Mouse (Mus musculus) layer of hippocampus, postnatal 25 days (tissue): ENCODE data around the gene Chpf2. TPM values are rescaled to one million over a fixed set of nuclear protein-coding genes. Genes with fewer than 3 reads are reported as not detected.
A peak's percentile ranks its signal among the peaks of the same experiment; 100 is the strongest.

Experiments
- DNase-seq, 2 experiments: peaks; one replicate each; pipeline ENCODE4 v3.0.0; 2022; ENCODE audit warnings: mixed read lengths in 2 of 2, low spot score in 1 of 2; ENCODE audit errors: extremely low spot score in 1 of 2
- total RNA-seq, 2 experiments: library from RNA; stranded (reverse); gene quantifications; 2 replicates each; pipeline ENCODE4 v1.2.3; 2021

Chpf2 gene
- total RNA-seq, 2 experiments from 2014 or later = 55.5 to 79.0 TPM

DNA sequence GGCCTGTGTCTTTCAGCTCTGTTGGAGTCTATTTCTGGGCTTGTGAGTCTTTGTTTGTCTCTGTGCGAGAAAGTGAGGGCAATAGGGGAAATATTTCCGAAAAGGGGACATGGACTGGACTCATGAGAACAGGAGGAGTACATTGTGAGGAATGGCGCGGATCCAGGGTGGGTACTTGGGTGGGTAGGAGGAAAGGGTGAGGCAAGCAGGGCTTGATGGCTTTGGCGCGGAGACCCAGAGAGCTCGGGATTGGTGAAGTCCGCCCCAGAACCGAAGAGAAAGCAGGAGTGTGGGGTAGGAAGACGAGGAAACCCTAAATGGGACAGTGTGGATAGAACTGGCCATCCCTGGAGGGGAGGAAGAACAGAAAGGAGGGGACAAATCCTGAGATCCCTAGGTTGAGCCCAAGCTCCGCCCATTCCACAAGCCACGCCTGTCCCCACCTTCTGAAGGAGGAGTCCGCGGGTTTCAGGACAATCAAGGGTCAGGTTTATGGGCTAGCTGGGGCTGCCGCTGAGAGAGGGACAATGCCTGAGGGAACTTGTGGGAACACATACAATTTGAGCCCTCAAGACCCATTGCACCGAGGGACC, 16.3 kb downstream of the Chpf2 start:
- DNase-seq = no peak

GRCm38 (mm10) chr5:24603431-24604010, 17.0 kb downstream of the Chpf2 start:
- DNase-seq = no peak

DNA sequence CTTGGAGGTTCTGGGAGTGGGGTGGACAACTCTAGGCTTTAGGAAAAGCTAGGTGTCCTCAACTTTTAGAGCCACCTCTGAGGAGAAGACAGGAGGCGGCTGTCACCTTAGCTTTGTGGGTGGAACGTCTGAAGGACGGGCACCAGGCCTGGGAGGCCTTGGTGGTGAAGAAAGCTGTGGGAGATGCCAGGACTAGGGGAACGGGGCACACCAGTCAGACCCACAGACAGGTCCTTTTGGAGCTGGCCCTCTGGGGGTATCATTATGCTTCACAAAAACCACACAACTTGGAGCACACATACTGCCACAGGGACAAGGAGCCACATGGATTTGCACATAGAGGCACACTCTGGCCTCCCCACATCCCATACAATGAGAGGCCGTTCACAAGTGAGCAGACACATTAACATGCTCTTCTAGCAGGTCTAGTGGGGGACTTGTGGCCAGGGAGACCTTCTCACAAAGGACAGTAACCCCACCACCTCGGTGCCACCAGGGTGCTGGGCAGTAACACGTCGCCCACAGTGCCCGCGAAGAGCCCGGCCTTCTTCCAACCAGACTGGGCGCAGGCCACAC, 17.6 kb downstream of the Chpf2 start:
- DNase-seq = no peak

- peak in 1 of 2 experiments; percentile 67 for DNase-seq
These were observed 18.1 kb downstream of the Chpf2 start for GRCm38 (mm10) chr5:24604656-24605100.

DNA sequence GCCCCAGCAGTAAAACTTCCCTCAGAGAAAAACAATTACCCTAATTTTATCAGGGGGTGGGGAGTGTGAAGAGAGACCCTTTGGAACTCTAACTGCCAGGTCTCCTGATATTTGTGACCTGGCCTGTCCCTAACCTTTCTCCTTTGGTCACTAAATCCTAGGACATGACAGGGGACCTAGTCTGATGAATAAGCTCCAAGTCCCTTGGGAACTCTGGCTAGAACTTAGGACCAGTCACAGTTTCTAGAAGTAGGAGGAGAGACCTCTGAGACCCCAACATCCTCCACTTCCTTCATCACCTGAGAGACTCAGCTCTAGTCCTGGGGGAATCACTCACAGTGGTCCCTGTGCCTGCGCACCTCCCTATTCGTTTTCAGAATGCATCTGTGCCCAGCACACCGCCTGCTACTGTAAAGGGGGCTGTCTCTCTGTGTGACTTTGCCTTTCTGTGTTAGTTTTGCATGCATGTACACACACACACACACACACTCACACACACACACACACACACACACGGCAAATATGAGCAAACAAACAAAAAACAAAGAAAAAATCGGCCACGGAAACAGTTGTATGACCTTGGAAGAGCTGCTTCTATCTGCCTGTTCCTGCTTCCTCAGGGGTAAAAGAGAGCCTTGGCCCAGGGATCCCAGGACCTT, 18.9 kb downstream of the Chpf2 start:
- DNase-seq = no peak

GRCm38 (mm10) chr5:24605980-24606665, 19.6 kb downstream of the Chpf2 start:
- no peak for DNase-seq

GRCm38 (mm10) chr5:24609388-24609787, 22.8 kb downstream of the Chpf2 start:
- no peak for DNase-seq

- no peak for DNase-seq
These were observed 25.1 kb downstream of the Chpf2 start for GRCm38 (mm10) chr5:24611366-24612301.

DNA sequence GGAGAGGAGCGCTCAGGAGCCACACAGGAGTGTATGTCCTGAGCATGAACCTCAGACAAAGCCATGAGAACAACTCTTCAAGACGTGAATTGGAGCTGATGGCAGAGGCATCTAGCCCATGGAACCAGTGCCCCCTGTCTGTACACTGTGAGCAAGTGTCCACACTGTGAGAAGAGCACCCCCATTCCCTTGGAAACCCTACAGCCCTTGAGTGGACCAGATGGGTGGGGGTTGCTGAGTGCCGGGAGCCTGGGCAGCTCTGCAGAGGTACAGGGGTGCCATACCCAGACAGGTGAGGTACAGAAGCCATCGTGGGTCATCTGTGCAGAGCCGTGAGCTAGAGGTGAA, 25.7 kb downstream of the Chpf2 start:
- DNase-seq = no peak

DNA sequence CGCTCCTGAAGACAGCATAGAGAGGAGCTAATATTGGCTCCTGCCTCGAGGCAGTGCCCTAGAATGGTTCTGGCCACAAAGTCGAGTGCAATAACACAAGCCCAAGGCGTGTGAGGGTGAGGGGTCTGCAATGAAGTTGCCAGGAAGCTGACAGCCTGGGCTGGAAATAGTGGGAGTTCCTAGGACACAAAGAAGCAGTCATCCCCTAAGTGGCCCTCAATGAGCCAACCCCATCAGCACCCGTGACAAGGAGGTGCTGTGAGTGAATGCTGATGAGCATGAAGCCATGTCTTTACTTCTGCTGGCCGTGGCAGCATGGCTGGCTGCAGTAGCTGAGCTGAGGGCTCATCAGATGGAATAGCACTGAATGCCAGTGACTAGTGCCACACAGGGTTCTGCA, 28.6 kb downstream of the Chpf2 start:
- no peak for DNase-seq

GRCm38 (mm10) chr5:24618921-24619320, 32.4 kb downstream of the Chpf2 start:
- no peak for DNase-seq

GRCm38 (mm10) chr5:24620116-24620515, 33.6 kb downstream of the Chpf2 start:
- no peak for DNase-seq

DNA sequence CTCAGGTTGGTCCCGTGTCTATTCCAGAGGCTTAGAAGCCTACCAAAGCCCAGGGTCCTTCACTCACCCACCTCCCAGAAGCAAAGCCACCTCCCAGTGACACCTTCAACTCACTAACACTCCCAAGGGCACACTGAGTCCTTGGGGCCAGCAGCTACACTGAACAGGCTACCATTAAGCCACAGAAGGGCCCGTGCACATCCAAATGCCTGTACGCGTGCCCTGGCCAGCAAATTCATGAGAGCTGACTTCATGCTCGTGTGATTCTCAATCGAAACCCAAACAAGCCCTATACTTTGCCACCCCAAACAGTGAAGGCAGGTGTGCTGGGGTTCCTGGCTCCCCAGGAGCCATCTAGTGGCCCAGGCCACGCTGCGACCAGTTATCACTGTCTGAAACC, 34.1 kb downstream of the Chpf2 start:
- no peak for DNase-seq

DNA sequence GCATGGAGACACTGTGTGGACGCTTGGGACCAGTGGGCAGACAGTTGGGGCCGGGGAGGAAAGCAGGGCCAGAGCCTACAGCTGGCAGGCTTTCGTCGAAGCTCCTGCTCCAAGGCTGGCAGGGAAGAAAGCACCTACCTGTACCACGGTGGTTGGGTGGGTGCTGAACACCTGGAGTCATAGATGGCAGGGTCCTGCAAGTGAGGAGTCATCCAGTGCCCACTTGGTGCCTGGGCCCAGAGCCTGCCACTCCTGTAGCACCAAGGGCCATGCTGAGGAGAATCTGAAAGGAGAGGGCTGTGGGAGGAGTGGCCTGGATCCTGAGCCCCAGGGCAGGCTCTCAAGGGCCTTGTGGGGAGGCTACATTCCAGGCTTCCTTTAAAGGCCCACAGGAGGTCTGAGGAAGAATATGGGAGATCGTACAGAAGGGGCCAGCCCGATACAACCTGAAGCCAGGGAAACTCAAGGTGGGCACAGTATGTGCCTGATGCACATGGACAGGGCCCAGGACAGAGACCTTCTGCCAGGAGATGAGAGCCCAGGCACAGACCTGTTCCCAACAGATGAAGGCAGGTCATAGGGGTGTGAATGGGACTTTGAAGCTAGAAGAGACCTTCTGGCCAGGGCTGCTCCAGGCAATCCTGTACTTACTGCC, 36.0 kb downstream of the Chpf2 start:
- DNase-seq = no peak

DNA sequence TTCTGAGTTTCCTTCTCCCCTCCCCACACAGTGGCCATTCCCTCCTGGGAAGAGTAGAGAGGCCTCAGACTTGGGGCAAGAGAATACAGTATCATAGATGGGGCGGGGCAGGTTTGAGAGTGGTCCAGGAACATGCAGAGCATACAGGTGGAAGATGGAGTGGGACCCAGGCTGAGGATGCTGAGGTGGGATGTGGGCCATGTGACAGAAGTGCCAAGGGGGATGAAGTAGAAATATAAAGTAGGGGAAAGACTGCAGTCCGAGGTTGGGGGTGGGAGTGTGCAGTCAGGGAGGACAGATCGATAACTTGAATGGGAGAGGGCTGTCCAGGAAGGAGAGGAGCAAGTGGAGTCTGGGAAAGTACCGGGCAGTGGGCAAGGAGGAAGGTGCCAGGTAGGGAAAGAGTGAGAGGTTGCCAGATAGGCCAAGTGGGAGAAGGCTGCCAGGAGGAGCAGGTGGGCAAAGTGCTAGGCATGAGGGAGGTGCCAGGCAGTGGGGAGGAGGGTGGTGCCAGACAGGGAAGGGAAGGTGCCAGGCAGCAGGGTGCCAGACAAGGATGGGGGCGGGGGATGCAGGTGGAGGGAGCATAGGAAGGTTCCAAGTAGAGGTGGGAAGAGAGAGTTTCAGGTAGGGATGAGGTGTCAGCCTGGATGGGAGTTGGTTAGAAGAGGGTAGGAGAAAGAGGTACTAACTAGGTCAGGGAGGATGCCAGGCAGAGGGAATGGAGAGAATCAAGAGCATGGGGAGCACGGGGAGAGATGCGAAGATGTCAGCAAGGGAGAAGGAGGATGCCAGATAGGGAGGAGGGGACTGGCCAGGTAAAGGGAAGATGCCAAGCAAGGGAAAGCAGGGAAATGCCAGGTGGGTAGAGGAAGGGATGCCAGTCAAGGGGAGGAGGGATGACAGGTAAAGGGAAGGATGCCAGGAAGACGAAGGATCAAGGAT, 36.8 kb downstream of the Chpf2 start:
- DNase-seq = no peak

DNA sequence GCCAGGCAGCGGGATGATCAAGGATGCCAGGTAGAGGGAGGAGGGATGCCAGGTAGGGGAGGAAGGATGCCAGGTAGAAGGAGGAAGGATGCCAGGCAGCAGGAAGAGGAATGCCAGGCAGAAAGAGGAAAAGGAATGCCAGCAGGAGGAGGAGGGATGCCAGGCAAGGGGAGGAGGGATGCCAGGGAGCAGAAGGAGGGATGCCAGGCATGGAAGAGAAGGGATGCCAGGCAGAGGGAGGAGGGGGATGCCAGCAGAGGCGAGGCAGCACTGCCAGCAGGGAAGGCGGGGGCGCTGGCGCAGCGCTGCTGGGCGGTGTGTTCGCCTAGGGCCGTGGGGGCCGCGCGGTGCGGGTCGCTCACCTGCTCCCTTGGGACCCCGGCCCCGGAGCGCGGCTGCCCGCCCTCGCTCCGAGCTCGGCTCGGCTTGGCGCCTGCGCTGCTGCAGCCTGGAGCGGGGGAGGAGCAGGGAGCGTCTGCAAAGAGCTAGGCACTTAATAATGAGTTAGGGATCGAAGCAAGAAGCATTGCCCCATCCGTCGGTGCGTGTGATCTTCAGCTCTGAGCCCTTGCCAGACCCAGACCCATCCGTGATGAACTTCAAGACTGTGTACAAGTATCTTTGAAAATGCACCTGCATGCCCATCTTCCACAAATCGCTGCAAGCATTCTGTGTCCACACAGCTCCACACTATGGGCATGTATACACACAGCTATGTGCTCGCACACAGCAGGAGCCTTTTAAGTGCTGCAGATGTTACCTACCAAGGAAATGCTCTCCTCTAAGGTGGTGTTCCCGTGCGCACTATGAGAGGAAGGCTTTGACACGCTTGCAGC, 37.7 kb downstream of the Chpf2 start, which contains the start of gene Smarcd3:
TSS of gene Smarcd3 (minus strand) at position 426 of the 836 bp plus-strand sequence.
- peak; percentile 55 to 78 for DNase-seq

- DNase-seq = no peak
These were observed 38.2 kb downstream of the Chpf2 start for GRCm38 (mm10) chr5:24624822-24625120.

DNA sequence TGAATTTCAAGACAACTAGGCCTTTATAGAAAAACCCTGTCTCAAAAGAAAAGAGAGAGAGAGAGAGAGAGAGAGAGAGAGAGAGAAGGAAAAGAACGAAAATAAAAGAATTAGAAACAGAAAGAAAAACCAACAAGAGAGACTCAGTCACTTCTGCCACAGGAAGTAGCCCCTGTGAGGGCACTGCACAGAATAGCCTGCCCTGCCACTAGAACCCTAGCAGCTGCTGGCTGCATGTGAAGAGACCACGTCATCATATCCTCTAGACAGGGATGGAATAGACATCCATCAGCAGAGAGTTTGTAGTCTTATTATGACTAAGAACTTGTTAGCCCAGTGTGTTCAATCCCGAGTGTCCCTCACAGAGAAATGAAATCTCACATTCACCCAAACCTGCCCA, 43.2 kb downstream of the Chpf2 start:
- DNase-seq = no peak
